Mouse (Mus musculus): ENCODE data around the gene Tmem132b.

- TF ChIP-seq CTCF (IDR thresholded peaks at IDR 0.05) (peak; percentile 59), EP300 (IDR thresholded peaks at IDR 0.05) (no peak)
Observed at GRCm38 (mm10) chr5:125518640-125519039, 12.9 kb upstream of the Tmem132b start.

Data from lung, postnatal 0 days (tissue).